Mouse (Mus musculus): Measurements from ENCODE around the gene Naa38. TPM values are rescaled to one million over a fixed set of nuclear protein-coding genes. Genes with fewer than 3 reads are reported as not detected.

Naa38 gene
- polyA plus RNA-seq, 1 experiment: 325 TPM

DNA sequence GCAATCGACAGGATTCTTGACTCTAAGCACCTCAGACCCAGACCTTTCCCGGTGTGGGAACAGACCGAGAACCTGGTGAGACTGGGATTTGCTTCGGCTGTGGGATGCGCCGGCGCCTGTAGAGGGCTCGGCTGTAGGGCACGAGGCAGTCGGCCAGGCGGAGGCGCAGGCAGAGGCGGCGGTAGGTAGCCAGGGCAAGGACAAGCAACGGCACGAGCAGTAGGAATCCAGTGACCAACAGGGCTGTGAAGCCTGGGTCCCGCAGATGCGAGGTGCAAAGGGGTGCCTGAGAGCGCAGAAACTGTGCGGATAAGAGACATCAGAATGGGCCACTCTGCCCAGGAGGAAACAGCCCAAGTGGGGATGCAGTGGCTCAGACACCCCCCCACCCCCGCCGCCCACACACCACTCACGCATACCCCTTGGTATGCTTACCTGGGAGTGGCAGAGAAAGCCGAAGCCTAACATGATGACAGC, 2.3 kb downstream of the Naa38 start:
- H3K27ac ChIP-seq (ENCODE audit: control insufficient read depth, insufficient read depth, low read depth, low read length): peak overlapping the region; percentile 75
- TF ChIP-seq CTCF (IDR thresholded peaks at IDR 0.05; ENCODE audit: control insufficient read depth, insufficient read depth, insufficient replicate concordance, low read depth, low read length) (peak; percentile 7; the same call in 1 of the 2 replicates), POLR2A (IDR thresholded peaks at IDR 0.05; ENCODE audit: control insufficient read depth, low read depth, low read length) (0 out of 2 replicates have a peak, but pooled peaks have one; percentile 20)
- H3K36me3 ChIP-seq (ENCODE audit: control insufficient read depth, insufficient read depth, low read length): no peaks in the 10 kb centered on the region; the same call in 1 of the 2 replicates
- peaks cover 32% of the 10 kb centered on the region for H3K4me1 ChIP-seq (ENCODE audit: control insufficient read depth, insufficient read depth, low read length)
- H3K4me3 ChIP-seq (ENCODE audit: control insufficient read depth, low read depth, low read length): peak overlapping the region; percentile 91
- H3K27me3 ChIP-seq (ENCODE audit: control insufficient read depth, insufficient read depth, low read length): no peaks in the 10 kb centered on the region

DNA sequence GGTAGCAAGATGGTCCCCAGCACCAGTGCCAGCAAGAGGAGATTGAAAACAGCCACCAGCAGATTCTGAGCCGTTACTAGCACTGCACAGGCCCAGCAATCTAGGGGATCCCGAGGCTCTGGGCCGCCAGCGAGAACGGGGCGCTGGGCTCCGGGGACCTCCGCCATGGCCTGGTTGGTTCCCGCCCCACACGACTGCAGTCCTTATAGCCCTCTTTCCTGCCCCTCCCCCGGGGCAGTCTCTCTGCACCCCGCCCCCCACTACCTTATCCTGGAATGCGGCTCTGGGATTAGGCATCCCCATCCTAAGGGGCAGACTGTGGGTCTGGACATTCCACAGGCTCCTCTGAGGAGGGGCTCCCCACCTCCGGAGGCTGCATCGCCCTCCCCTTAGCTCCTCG, 2.8 kb downstream of the Naa38 start, which contains the start of gene Tmem88:
Tmem88 (minus strand) TSS at position 176 of the 400 bp plus-strand sequence.
- peaks cover 32% of the 10 kb centered on the region for H3K4me1 ChIP-seq (ENCODE audit: control insufficient read depth, insufficient read depth, low read length)
- H3K4me3 ChIP-seq (ENCODE audit: control insufficient read depth, low read depth, low read length): peak within 1 kb of the TSS; percentile 91
- TF ChIP-seq CTCF (IDR thresholded peaks at IDR 0.05; ENCODE audit: control insufficient read depth, insufficient read depth, insufficient replicate concordance, low read depth, low read length): no peak
- no peak for TF ChIP-seq POLR2A (IDR thresholded peaks at IDR 0.05; ENCODE audit: control insufficient read depth, low read depth, low read length)
- no peaks in the 10 kb centered on the region for H3K27me3 ChIP-seq (ENCODE audit: control insufficient read depth, insufficient read depth, low read length)
- peak within 1 kb of the TSS; percentile 75 for H3K27ac ChIP-seq (ENCODE audit: control insufficient read depth, insufficient read depth, low read depth, low read length)
- H3K36me3 ChIP-seq (ENCODE audit: control insufficient read depth, insufficient read depth, low read length): no peaks in the 10 kb centered on the region; the same call in 1 of the 2 replicates

DNA sequence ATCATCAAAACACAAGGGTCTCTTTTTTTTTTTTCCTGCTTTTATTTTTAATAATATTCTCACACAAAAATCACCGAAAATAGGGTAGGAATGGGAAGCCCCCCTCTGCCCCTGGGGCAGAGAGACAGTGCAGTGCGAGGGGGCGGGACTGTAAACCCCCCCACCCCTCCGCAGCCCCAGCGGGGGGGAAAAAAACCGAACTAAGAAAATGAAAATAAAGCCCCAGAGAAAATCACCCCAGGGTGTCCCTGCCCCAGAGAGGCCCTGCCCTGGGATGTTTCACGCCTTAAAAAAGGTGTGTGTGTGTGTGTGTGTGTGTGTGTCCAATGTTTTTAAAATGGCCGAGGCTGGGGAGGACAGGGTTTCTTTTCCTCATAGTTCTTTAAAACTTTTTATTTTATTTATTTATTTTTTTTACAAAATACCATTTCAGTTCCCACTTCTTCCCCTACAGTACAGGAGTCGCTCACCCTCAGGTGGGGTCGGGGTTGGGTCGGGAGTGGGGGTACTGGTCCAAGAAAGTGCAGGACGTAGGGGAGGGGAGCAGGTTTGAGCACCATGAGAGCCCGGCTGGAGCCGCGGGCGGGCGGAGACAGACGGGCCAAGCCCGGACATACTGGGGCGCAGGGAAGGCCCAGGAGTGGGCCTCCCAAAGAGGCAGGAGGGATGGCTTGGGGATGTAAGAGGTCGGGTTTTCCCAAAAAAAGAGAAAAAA, 3.4 kb downstream of the Naa38 start:
- peaks cover 32% of the 10 kb centered on the region for H3K4me1 ChIP-seq (ENCODE audit: control insufficient read depth, insufficient read depth, low read length)
- TF ChIP-seq CTCF (IDR thresholded peaks at IDR 0.05; ENCODE audit: control insufficient read depth, insufficient read depth, insufficient replicate concordance, low read depth, low read length): no peak
- no peak for TF ChIP-seq POLR2A (IDR thresholded peaks at IDR 0.05; ENCODE audit: control insufficient read depth, low read depth, low read length)
- H3K27me3 ChIP-seq (ENCODE audit: control insufficient read depth, insufficient read depth, low read length): no peaks in the 10 kb centered on the region
- H3K36me3 ChIP-seq (ENCODE audit: control insufficient read depth, insufficient read depth, low read length): no peaks in the 10 kb centered on the region; the same call in 1 of the 2 replicates
- H3K4me3 ChIP-seq (ENCODE audit: control insufficient read depth, low read depth, low read length): peak overlapping the region; percentile 91
- H3K27ac ChIP-seq (ENCODE audit: control insufficient read depth, insufficient read depth, low read depth, low read length): no peak overlapping the region; the same call in 1 of the 2 replicates

DNA sequence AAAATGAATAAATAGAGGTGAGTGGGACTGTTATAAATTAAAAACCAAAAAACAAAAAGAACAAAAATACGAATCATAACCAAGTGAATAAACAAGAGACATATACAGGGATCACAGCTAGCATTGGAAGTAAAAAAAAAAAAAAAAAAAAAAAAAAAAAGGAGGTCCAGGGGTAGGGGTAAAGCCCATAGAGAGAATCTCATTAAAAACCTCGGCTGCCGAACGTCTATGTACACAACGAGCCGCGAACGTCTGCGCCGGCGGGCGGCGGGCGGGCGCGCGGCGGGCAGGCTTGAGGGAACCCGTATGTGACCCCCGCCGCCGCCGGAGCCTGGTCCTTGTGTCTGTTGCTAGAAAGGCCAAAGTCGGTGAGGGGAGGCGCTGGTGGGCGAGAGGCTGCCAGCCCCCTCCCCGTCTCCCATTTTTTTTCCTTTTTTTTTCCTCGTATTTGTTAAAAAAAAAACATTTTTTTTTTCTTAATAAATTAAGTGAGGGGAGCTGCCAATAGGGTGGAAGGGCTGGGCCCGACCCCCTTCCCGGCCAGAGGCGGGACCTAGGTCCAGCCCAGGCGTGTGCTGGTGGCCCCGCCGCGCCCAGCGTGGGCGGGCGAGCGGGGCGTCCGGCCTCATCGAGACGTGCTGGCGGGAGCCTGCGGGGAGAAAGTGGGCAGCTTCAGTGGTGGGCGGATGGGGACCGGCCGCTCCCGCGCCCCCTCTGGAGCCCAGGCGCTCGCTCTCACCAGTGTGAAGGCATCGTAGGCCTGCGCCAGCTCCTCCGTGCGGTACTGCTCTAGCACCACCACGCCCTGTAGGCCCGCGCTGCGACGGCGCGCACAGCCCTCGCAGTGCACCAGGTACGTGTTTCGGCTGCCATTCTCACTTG, 4.2 kb downstream of the Naa38 start:
- Histone ChIP-seq H3K27me3 (ENCODE audit: control insufficient read depth, insufficient read depth, low read length) (no peaks in the 10 kb centered on the region), H3K27ac (ENCODE audit: control insufficient read depth, insufficient read depth, low read depth, low read length) (peak overlapping the region; percentile 67), H3K4me1 (ENCODE audit: control insufficient read depth, insufficient read depth, low read length) (peaks cover 32% of the 10 kb centered on the region), H3K4me3 (ENCODE audit: control insufficient read depth, low read depth, low read length) (peak overlapping the region; percentile 87), H3K36me3 (ENCODE audit: control insufficient read depth, insufficient read depth, low read length) (no peaks in the 10 kb centered on the region; the same call in 1 of the 2 replicates)
- TF ChIP-seq CTCF (IDR thresholded peaks at IDR 0.05; ENCODE audit: control insufficient read depth, insufficient read depth, insufficient replicate concordance, low read depth, low read length) (no peak), POLR2A (IDR thresholded peaks at IDR 0.05; ENCODE audit: control insufficient read depth, low read depth, low read length) (no peak)

DNA sequence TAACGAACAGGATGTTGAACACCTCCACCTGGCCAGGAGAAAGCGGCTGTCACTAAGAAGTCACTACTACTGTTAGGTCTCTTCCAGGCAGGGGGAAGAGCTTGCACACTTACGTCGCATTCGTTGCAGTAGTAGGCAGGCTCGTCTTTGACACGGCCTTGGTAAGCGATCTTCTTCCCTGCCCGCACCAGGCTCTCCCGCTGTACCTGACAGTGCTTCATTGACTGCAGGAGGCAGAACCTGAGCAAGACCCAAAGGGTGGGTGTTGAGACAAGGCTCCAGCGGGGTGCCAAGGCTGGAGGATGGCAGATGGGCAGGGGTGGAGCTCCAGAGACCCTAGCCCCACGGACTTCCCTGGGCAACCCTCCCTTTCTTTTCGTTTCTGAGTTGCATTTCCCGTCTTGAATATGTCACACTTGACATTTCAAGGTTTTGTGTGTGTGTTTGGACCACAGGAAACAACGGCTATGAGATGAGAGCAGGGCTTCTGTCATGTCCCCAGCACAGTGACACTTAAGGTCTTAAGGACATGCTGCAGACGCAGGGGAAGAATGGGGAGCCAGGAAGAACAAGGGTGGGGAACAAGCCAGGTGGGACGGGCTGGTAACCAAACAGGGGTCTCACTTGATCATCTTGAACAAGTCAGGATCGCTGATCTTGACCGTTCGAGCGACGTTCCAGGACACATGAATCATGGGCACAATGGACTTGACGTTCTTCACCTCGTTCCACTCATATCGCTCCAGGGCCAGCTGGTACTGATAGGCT, 5.0 kb downstream of the Naa38 start:
- H3K36me3 ChIP-seq (ENCODE audit: control insufficient read depth, insufficient read depth, low read length): no peaks in the 10 kb centered on the region; the same call in 1 of the 2 replicates
- TF ChIP-seq CTCF (IDR thresholded peaks at IDR 0.05; ENCODE audit: control insufficient read depth, insufficient read depth, insufficient replicate concordance, low read depth, low read length) (no peak), POLR2A (IDR thresholded peaks at IDR 0.05; ENCODE audit: control insufficient read depth, low read depth, low read length) (peak; percentile 13; the same call in 1 of the 2 replicates)
- peak overlapping the region; percentile 67 for H3K27ac ChIP-seq (ENCODE audit: control insufficient read depth, insufficient read depth, low read depth, low read length)
- H3K4me3 ChIP-seq (ENCODE audit: control insufficient read depth, low read depth, low read length): peak overlapping the region; percentile 87
- H3K4me1 ChIP-seq (ENCODE audit: control insufficient read depth, insufficient read depth, low read length): peaks cover 32% of the 10 kb centered on the region
- no peaks in the 10 kb centered on the region for H3K27me3 ChIP-seq (ENCODE audit: control insufficient read depth, insufficient read depth, low read length)

DNA sequence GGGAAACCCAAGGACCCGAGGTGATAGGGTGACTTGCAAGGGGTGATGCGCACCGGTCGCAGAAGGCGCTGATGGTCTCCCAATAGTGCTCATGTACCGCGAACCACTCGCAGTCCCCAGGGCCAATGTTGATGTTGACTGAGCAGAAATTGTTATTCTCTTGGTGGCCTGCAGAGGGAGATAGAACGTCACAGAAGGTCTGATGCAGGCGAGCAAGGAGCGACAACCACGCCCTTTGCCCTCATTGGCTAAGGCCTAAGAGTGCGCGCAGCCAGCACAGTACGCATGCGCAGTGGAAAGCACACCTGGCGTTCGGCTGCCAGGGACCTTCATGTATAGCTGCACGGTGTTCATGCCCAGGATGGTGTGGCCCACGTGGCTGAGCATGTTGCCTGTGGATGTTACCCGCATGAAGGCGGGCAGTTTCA, 5.9 kb downstream of the Naa38 start:
- no peaks in the 10 kb centered on the region; the same call in 1 of the 2 replicates for H3K36me3 ChIP-seq (ENCODE audit: control insufficient read depth, insufficient read depth, low read length)
- H3K27ac ChIP-seq (ENCODE audit: control insufficient read depth, insufficient read depth, low read depth, low read length): peak overlapping the region; percentile 75
- H3K27me3 ChIP-seq (ENCODE audit: control insufficient read depth, insufficient read depth, low read length): no peaks in the 10 kb centered on the region
- H3K4me3 ChIP-seq (ENCODE audit: control insufficient read depth, low read depth, low read length): peak overlapping the region; percentile 87
- H3K4me1 ChIP-seq (ENCODE audit: control insufficient read depth, insufficient read depth, low read length): peaks cover 32% of the 10 kb centered on the region
- TF ChIP-seq CTCF (IDR thresholded peaks at IDR 0.05; ENCODE audit: control insufficient read depth, insufficient read depth, insufficient replicate concordance, low read depth, low read length) (peak; percentile 83), POLR2A (IDR thresholded peaks at IDR 0.05; ENCODE audit: control insufficient read depth, low read depth, low read length) (peak; percentile 73)

Measured in testis, adult 2 months (tissue).